Mouse (Mus musculus): ENCODE measurements at regions not wholly inside any gene's neighbourhood (a gene's known extent, or its start where the extent isn't known, plus 50 kb on each side); places are given as distances from the start of the nearest gene placed in this dataset.
A peak's percentile ranks its signal among the peaks of the same experiment; 100 is the strongest.
"Not testable (repeated sequence)": the region's sequence is repeated elsewhere in the genome, so short reads cannot be mapped to it uniquely, and the experiment has no call there.

- Histone ChIP-seq H3K27ac (ENCODE audit: low read length) (no peak overlapping the region), H3K4me1 (ENCODE audit: control insufficient read depth, low read depth, low read length) (no peaks in the 10 kb centered on the region), H3K4me3 (ENCODE audit: low read depth, low read length) (no peak overlapping the region), H3K4me2 (ENCODE audit: low read depth, low read length) (no peak overlapping the region), H3K27me3 (ENCODE audit: control insufficient read depth, insufficient read depth, low read depth, low read length) (no peaks in the 10 kb centered on the region), H3K36me3 (ENCODE audit: control insufficient read depth, insufficient read depth) (no peaks in the 10 kb centered on the region), H3K9ac (ENCODE audit: low read depth, low read length) (no peak overlapping the region), H3K9me3 (replicated peaks; ENCODE audit: control insufficient read depth, low read length) (no peaks in the 10 kb centered on the region)
- no peak for ATAC-seq (ENCODE audit: low read depth)
- 52% methylated on average over 13 of the region's 13 CpGs for WGBS (ENCODE audit: insufficient replicate concordance)
Observed at GRCm38 (mm10) chr3:21951446-21952285, 124.8 kb upstream of the Tbl1xr1 start.

- no peaks in the 10 kb centered on the region for H3K27me3 ChIP-seq (ENCODE audit: control insufficient read depth, insufficient read depth, low read depth, low read length)
- no peak for ATAC-seq (ENCODE audit: low read depth)
- H3K4me3 ChIP-seq (ENCODE audit: low read depth, low read length) = no peak overlapping the region
- H3K27ac ChIP-seq (ENCODE audit: low read length) = no peak overlapping the region
- no peaks in the 10 kb centered on the region for H3K36me3 ChIP-seq (ENCODE audit: control insufficient read depth, insufficient read depth)
- no peak overlapping the region for H3K4me2 ChIP-seq (ENCODE audit: low read depth, low read length)
- H3K4me1 ChIP-seq (ENCODE audit: control insufficient read depth, low read depth, low read length) = no peaks in the 10 kb centered on the region
- 26% methylated on average over 8 of the region's 8 CpGs for WGBS (ENCODE audit: insufficient replicate concordance)
- H3K9ac ChIP-seq (ENCODE audit: low read depth, low read length) = no peak overlapping the region
- no peaks in the 10 kb centered on the region for H3K9me3 ChIP-seq (replicated peaks; ENCODE audit: control insufficient read depth, low read length)
Observed at GRCm38 (mm10) chr3:21952695-21953415, 123.6 kb upstream of the Tbl1xr1 start.

- Histone ChIP-seq H3K36me3 (ENCODE audit: control insufficient read depth, insufficient read depth) (no peaks in the 10 kb centered on the region), H3K4me3 (ENCODE audit: low read depth, low read length) (no peak overlapping the region), H3K9ac (ENCODE audit: low read depth, low read length) (no peak overlapping the region), H3K27ac (ENCODE audit: low read length) (no peak overlapping the region), H3K9me3 (replicated peaks; ENCODE audit: control insufficient read depth, low read length) (no peaks in the 10 kb centered on the region), H3K27me3 (ENCODE audit: control insufficient read depth, insufficient read depth, low read depth, low read length) (no peaks in the 10 kb centered on the region), H3K4me1 (ENCODE audit: control insufficient read depth, low read depth, low read length) (no peaks in the 10 kb centered on the region), H3K4me2 (ENCODE audit: low read depth, low read length) (no peak overlapping the region)
- no peak for ATAC-seq (ENCODE audit: low read depth)
- WGBS (ENCODE audit: insufficient replicate concordance) = 60% methylated on average over 6 of the region's 6 CpGs
Observed at GRCm38 (mm10) chr3:21953416-21953810, 123.0 kb upstream of the Tbl1xr1 start.

GRCm38 (mm10) chr3:21955681-21956080, 120.8 kb upstream of the Tbl1xr1 start:
- Histone ChIP-seq H3K36me3 (ENCODE audit: control insufficient read depth, insufficient read depth) (no peaks in the 10 kb centered on the region), H3K4me1 (ENCODE audit: control insufficient read depth, low read depth, low read length) (no peaks in the 10 kb centered on the region; the same call in 1 of the 2 replicates), H3K27me3 (ENCODE audit: control insufficient read depth, insufficient read depth, low read depth, low read length) (no peaks in the 10 kb centered on the region), H3K27ac (ENCODE audit: low read length) (no peak overlapping the region), H3K4me3 (ENCODE audit: low read depth, low read length) (no peak overlapping the region), H3K9me3 (replicated peaks; ENCODE audit: control insufficient read depth, low read length) (no peaks in the 10 kb centered on the region), H3K9ac (ENCODE audit: low read depth, low read length) (no peak overlapping the region), H3K4me2 (ENCODE audit: low read depth, low read length) (no peak overlapping the region)
- no peak for ATAC-seq (ENCODE audit: low read depth)
- WGBS (ENCODE audit: insufficient replicate concordance) = 14% methylated on average over 2 of the region's 2 CpGs

GRCm38 (mm10) chr3:21957105-21957504, 119.3 kb upstream of the Tbl1xr1 start:
- H3K9me3 ChIP-seq (replicated peaks; ENCODE audit: control insufficient read depth, low read length); H3K27me3 ChIP-seq (ENCODE audit: control insufficient read depth, insufficient read depth, low read depth, low read length); H3K4me3 ChIP-seq (ENCODE audit: low read depth, low read length); H3K4me1 ChIP-seq (ENCODE audit: control insufficient read depth, low read depth, low read length); H3K9ac ChIP-seq (ENCODE audit: low read depth, low read length); H3K27ac ChIP-seq (ENCODE audit: low read length); H3K36me3 ChIP-seq (ENCODE audit: control insufficient read depth, insufficient read depth); H3K4me2 ChIP-seq (ENCODE audit: low read depth, low read length): not testable (repeated sequence)
- 41% methylated on average over 6 of the region's 6 CpGs for WGBS (ENCODE audit: insufficient replicate concordance)
- ATAC-seq (ENCODE audit: low read depth) = peak; percentile 76

GRCm38 (mm10) chr3:21958595-21959286, 117.7 kb upstream of the Tbl1xr1 start:
- H3K4me2 ChIP-seq (ENCODE audit: low read depth, low read length) = no peak overlapping the region
- no peaks in the 10 kb centered on the region for H3K9me3 ChIP-seq (replicated peaks; ENCODE audit: control insufficient read depth, low read length)
- WGBS (ENCODE audit: insufficient replicate concordance) = 49% methylated on average over 6 of the region's 6 CpGs
- no peak overlapping the region for H3K9ac ChIP-seq (ENCODE audit: low read depth, low read length)
- no peak overlapping the region for H3K4me3 ChIP-seq (ENCODE audit: low read depth, low read length)
- peaks cover 15% of the 10 kb centered on the region for H3K4me1 ChIP-seq (ENCODE audit: control insufficient read depth, low read depth, low read length)
- H3K27ac ChIP-seq (ENCODE audit: low read length) = no peak overlapping the region
- no peaks in the 10 kb centered on the region for H3K36me3 ChIP-seq (ENCODE audit: control insufficient read depth, insufficient read depth)
- H3K27me3 ChIP-seq (ENCODE audit: control insufficient read depth, insufficient read depth, low read depth, low read length) = no peaks in the 10 kb centered on the region
- no peak for ATAC-seq (ENCODE audit: low read depth)

GRCm38 (mm10) chr3:21961091-21961490, 115.4 kb upstream of the Tbl1xr1 start:
- no peak overlapping the region for H3K9ac ChIP-seq (ENCODE audit: low read depth, low read length)
- peaks cover 19% of the 10 kb centered on the region for H3K4me1 ChIP-seq (ENCODE audit: control insufficient read depth, low read depth, low read length)
- no peak for ATAC-seq (ENCODE audit: low read depth)
- H3K9me3 ChIP-seq (replicated peaks; ENCODE audit: control insufficient read depth, low read length) = no peaks in the 10 kb centered on the region
- H3K27me3 ChIP-seq (ENCODE audit: control insufficient read depth, insufficient read depth, low read depth, low read length) = no peaks in the 10 kb centered on the region
- H3K4me2 ChIP-seq (ENCODE audit: low read depth, low read length) = no peak overlapping the region
- 31% methylated on average over 6 of the region's 6 CpGs for WGBS (ENCODE audit: insufficient replicate concordance)
- peak overlapping the region; percentile 11; the same call in 1 of the 2 replicates for H3K27ac ChIP-seq (ENCODE audit: low read length)
- no peaks in the 10 kb centered on the region for H3K36me3 ChIP-seq (ENCODE audit: control insufficient read depth, insufficient read depth)
- H3K4me3 ChIP-seq (ENCODE audit: low read depth, low read length) = no peak overlapping the region

- Histone ChIP-seq H3K27me3 (ENCODE audit: control insufficient read depth, insufficient read depth, low read depth, low read length) (no peaks in the 10 kb centered on the region), H3K27ac (ENCODE audit: low read length) (peak overlapping the region; percentile 13), H3K9ac (ENCODE audit: low read depth, low read length) (no peak overlapping the region), H3K4me2 (ENCODE audit: low read depth, low read length) (0 out of 2 replicates have a peak overlapping the region, but pooled peaks have one; percentile 6), H3K9me3 (replicated peaks; ENCODE audit: control insufficient read depth, low read length) (no peaks in the 10 kb centered on the region), H3K36me3 (ENCODE audit: control insufficient read depth, insufficient read depth) (no peaks in the 10 kb centered on the region), H3K4me1 (ENCODE audit: control insufficient read depth, low read depth, low read length) (peaks cover 19% of the 10 kb centered on the region), H3K4me3 (ENCODE audit: low read depth, low read length) (no peak overlapping the region)
- ATAC-seq (ENCODE audit: low read depth) = no peak
- WGBS (ENCODE audit: insufficient replicate concordance) = 45% methylated on average over 5 of the region's 5 CpGs
Observed at GRCm38 (mm10) chr3:21961746-21962145, 114.7 kb upstream of the Tbl1xr1 start.

Data from liver, embryonic 16.5 days (tissue).